Mouse (Mus musculus): ENCODE results near the gene Mrps18a. TPM values are rescaled to one million over a fixed set of nuclear protein-coding genes. Genes with fewer than 3 reads are reported as not detected.

Mrps18a gene
- polyA plus RNA-seq, 1 experiment from 2014 or later, result 129 TPM

- H3K9ac ChIP-seq (ENCODE audit: low read length), result no peak overlapping the region
- H3K4me2 ChIP-seq (ENCODE audit: low read depth, low read length), result no peak overlapping the region
- H3K27ac ChIP-seq (ENCODE audit: low read length), result no peak overlapping the region
- H3K27me3 ChIP-seq (ENCODE audit: control insufficient read depth, insufficient read depth, low read length), result no peaks in the 10 kb centered on the region
- no peak for ATAC-seq (replicated peaks; ENCODE audit: extremely low read depth, insufficient read depth, low FRiP score)
- H3K4me1 ChIP-seq (ENCODE audit: control insufficient read depth, insufficient read depth, low read length), result peaks cover 10% of the 10 kb centered on the region
- H3K36me3 ChIP-seq (ENCODE audit: control insufficient read depth, insufficient read depth), result peaks cover 34% of the 10 kb centered on the region
- no peak overlapping the region for H3K4me3 ChIP-seq (ENCODE audit: low read length)
- no peaks in the 10 kb centered on the region for H3K9me3 ChIP-seq (replicated peaks; ENCODE audit: control insufficient read depth, low read length)
- WGBS, result 69% methylated on average over 6 of the region's 6 CpGs
These were observed 17.2 kb downstream of the Mrps18a start for GRCm38 (mm10) chr17:46127814-46128493.

- peak; percentile 62 for ATAC-seq (replicated peaks; ENCODE audit: extremely low read depth, insufficient read depth, low FRiP score)
- Histone ChIP-seq H3K9me3 (replicated peaks; ENCODE audit: control insufficient read depth, low read length) (no peaks in the 10 kb centered on the region), H3K4me1 (ENCODE audit: control insufficient read depth, insufficient read depth, low read length) (peaks cover 7% of the 10 kb centered on the region), H3K9ac (ENCODE audit: low read length) (no peak overlapping the region), H3K4me2 (ENCODE audit: low read depth, low read length) (no peak overlapping the region), H3K27me3 (ENCODE audit: control insufficient read depth, insufficient read depth, low read length) (no peaks in the 10 kb centered on the region), H3K36me3 (ENCODE audit: control insufficient read depth, insufficient read depth) (peaks cover 29% of the 10 kb centered on the region), H3K4me3 (ENCODE audit: low read length) (no peak overlapping the region), H3K27ac (ENCODE audit: low read length) (no peak overlapping the region)
- 66% methylated on average over 13 of the region's 13 CpGs for WGBS
These were observed 19.1 kb downstream of the Mrps18a start for GRCm38 (mm10) chr17:46129741-46130498.

- Histone ChIP-seq H3K9me3 (replicated peaks; ENCODE audit: control insufficient read depth, low read length) (no peaks in the 10 kb centered on the region), H3K27ac (ENCODE audit: low read length) (no peak overlapping the region), H3K27me3 (ENCODE audit: control insufficient read depth, insufficient read depth, low read length) (no peaks in the 10 kb centered on the region), H3K9ac (ENCODE audit: low read length) (no peak overlapping the region), H3K4me1 (ENCODE audit: control insufficient read depth, insufficient read depth, low read length) (peaks cover 7% of the 10 kb centered on the region), H3K4me3 (ENCODE audit: low read length) (no peak overlapping the region), H3K36me3 (ENCODE audit: control insufficient read depth, insufficient read depth) (peaks cover 10% of the 10 kb centered on the region), H3K4me2 (ENCODE audit: low read depth, low read length) (no peak overlapping the region)
- ATAC-seq (replicated peaks; ENCODE audit: extremely low read depth, insufficient read depth, low FRiP score), result 0 out of 2 replicates have a peak, but pooled peaks have one; percentile 10
- WGBS, result 16% methylated on average over 12 of the region's 12 CpGs
These were observed 21.4 kb downstream of the Mrps18a start for GRCm38 (mm10) chr17:46132058-46132718.

GRCm38 (mm10) chr17:46132862-46133261 lies 22.1 kb downstream of the Mrps18a start:
- H3K36me3 ChIP-seq (ENCODE audit: control insufficient read depth, insufficient read depth), result peaks cover 8% of the 10 kb centered on the region; the same call in 1 of the 2 replicates
- 30% methylated on average over 8 of the region's 8 CpGs for WGBS
- no peak overlapping the region for H3K4me3 ChIP-seq (ENCODE audit: low read length)
- no peak overlapping the region for H3K27ac ChIP-seq (ENCODE audit: low read length)
- no peak for ATAC-seq (replicated peaks; ENCODE audit: extremely low read depth, insufficient read depth, low FRiP score)
- H3K27me3 ChIP-seq (ENCODE audit: control insufficient read depth, insufficient read depth, low read length), result no peaks in the 10 kb centered on the region
- no peak overlapping the region for H3K9ac ChIP-seq (ENCODE audit: low read length)
- H3K4me1 ChIP-seq (ENCODE audit: control insufficient read depth, insufficient read depth, low read length), result peaks cover 7% of the 10 kb centered on the region
- H3K9me3 ChIP-seq (replicated peaks; ENCODE audit: control insufficient read depth, low read length), result no peaks in the 10 kb centered on the region
- H3K4me2 ChIP-seq (ENCODE audit: low read depth, low read length), result no peak overlapping the region

GRCm38 (mm10) chr17:46138563-46139236 lies 27.9 kb downstream of the Mrps18a start:
- WGBS, result 42% methylated on average over 8 of the region's 8 CpGs
- ATAC-seq (replicated peaks; ENCODE audit: extremely low read depth, insufficient read depth, low FRiP score), result no peak
- H3K9ac ChIP-seq (ENCODE audit: low read length), result no peak overlapping the region

GRCm38 (mm10) chr17:46139872-46140271 lies 29.1 kb downstream of the Mrps18a start:
- H3K4me3 ChIP-seq (ENCODE audit: low read length), result no peak overlapping the region
- 89% methylated on average over 3 of the region's 3 CpGs for WGBS
- no peaks in the 10 kb centered on the region; the same call in 1 of the 2 replicates for H3K27me3 ChIP-seq (ENCODE audit: control insufficient read depth, insufficient read depth, low read length)
- no peak overlapping the region for H3K27ac ChIP-seq (ENCODE audit: low read length)
- peaks cover 8% of the 10 kb centered on the region; the same call in 1 of the 2 replicates for H3K4me1 ChIP-seq (ENCODE audit: control insufficient read depth, insufficient read depth, low read length)
- H3K9me3 ChIP-seq (replicated peaks; ENCODE audit: control insufficient read depth, low read length), result no peaks in the 10 kb centered on the region
- H3K9ac ChIP-seq (ENCODE audit: low read length), result no peak overlapping the region
- no peak for ATAC-seq (replicated peaks; ENCODE audit: extremely low read depth, insufficient read depth, low FRiP score)
- H3K4me2 ChIP-seq (ENCODE audit: low read depth, low read length), result no peak overlapping the region
- no peaks in the 10 kb centered on the region for H3K36me3 ChIP-seq (ENCODE audit: control insufficient read depth, insufficient read depth)

More at GRCm38 (mm10) chr17:46138563-46139236, 27.9 kb downstream of the Mrps18a start:
- Histone ChIP-seq H3K36me3 (ENCODE audit: control insufficient read depth, insufficient read depth) (no peaks in the 10 kb centered on the region), H3K27ac (ENCODE audit: low read length) (no peak overlapping the region), H3K9me3 (replicated peaks; ENCODE audit: control insufficient read depth, low read length) (no peaks in the 10 kb centered on the region), H3K27me3 (ENCODE audit: control insufficient read depth, insufficient read depth, low read length) (no peaks in the 10 kb centered on the region; the same call in 1 of the 2 replicates), H3K4me1 (ENCODE audit: control insufficient read depth, insufficient read depth, low read length) (0 out of 2 replicates have a peak, but pooled peaks cover 4% of the 10 kb centered on the region), H3K4me2 (ENCODE audit: low read depth, low read length) (no peak overlapping the region), H3K4me3 (ENCODE audit: low read length) (no peak overlapping the region)

- peak within 1 kb of the TSS; percentile 76 for H3K4me2 ChIP-seq (ENCODE audit: low read depth, low read length)
- peaks cover 19% of the 10 kb centered on the region for H3K36me3 ChIP-seq (ENCODE audit: control insufficient read depth, insufficient read depth)
- H3K9me3 ChIP-seq (replicated peaks; ENCODE audit: control insufficient read depth, low read length), result no peaks in the 10 kb centered on the region
- peaks cover 8% of the 10 kb centered on the region; the same call in 1 of the 2 replicates for H3K4me1 ChIP-seq (ENCODE audit: control insufficient read depth, insufficient read depth, low read length)
- peak within 1 kb of the TSS; percentile 50 for H3K4me3 ChIP-seq (ENCODE audit: low read length)
- H3K27ac ChIP-seq (ENCODE audit: low read length), result peak within 1 kb of the TSS; percentile 3
- 7% methylated on average over 37 of the region's 37 CpGs for WGBS
- peak within 1 kb of the TSS; percentile 43 for H3K9ac ChIP-seq (ENCODE audit: low read length)
- ATAC-seq (replicated peaks; ENCODE audit: extremely low read depth, insufficient read depth, low FRiP score), result peak; percentile 91
- H3K27me3 ChIP-seq (ENCODE audit: control insufficient read depth, insufficient read depth, low read length), result no peaks in the 10 kb centered on the region; the same call in 1 of the 2 replicates
These were observed 33.0 kb downstream of the Mrps18a start, which contains the start of gene Rsph9 for GRCm38 (mm10) chr17:46143578-46144423. TSS of gene Rsph9 (minus strand) at chr17:46144216.
